Mouse (Mus musculus) neural tube, embryonic 14.5 days (tissue): Measurements from ENCODE around the gene Nbeal1. TPM values are rescaled to one million over a fixed set of nuclear protein-coding genes. Genes with fewer than 3 reads are reported as not detected.
"Not testable (repeated sequence)": the region's sequence is repeated elsewhere in the genome, so short reads cannot be mapped to it uniquely, and the experiment has no call there.

Source experiments
- ATAC-seq: fragments of 200-750 bp; cut with Nextera tagmentation; 2 replicates; pipeline ENCODE4 v1.8.0; 2017; ENCODE audit warnings: low read depth, mild to moderate bottlenecking, moderate TSS enrichment, moderate library complexity
- H3K27ac ChIP-seq: fragments of 300-500 bp; sonication (generic); 2 replicates; pipeline ENCODE4 v1.5.1; 2014; ENCODE audit warnings: low read depth, mild to moderate bottlenecking, control low read depth, low read length, moderate library complexity, mixed read lengths
- H3K27me3 ChIP-seq: fragments of 300-500 bp; sonication (generic); 2 replicates; pipeline ENCODE4 v1.6.1; 2014; ENCODE audit warnings: low read length; ENCODE audit not compliant: control insufficient read depth, insufficient read depth
- H3K36me3 ChIP-seq: fragments of 300-500 bp; sonication (generic); 2 replicates; pipeline ENCODE4 v1.6.1; 2014; ENCODE audit warnings: low read length, mixed read lengths; ENCODE audit not compliant: control insufficient read depth, insufficient read depth
- H3K4me1 ChIP-seq: fragments of 300-500 bp; sonication (generic); 2 replicates; pipeline ENCODE4 v1.6.1; 2014; ENCODE audit warnings: low read length; ENCODE audit not compliant: control insufficient read depth, insufficient read depth
- H3K4me2 ChIP-seq: fragments of 300-500 bp; sonication (generic); 2 replicates; pipeline ENCODE4 v1.6.1; 2014; ENCODE audit warnings: mild to moderate bottlenecking, low read depth, low read length, control low read depth
- H3K4me3 ChIP-seq: fragments of 300-500 bp; sonication (generic); 2 replicates; pipeline ENCODE4 v1.5.1; 2014; ENCODE audit warnings: low read depth, low read length, control low read depth, mixed read lengths
- H3K9ac ChIP-seq: fragments of 300-500 bp; sonication (generic); replicated peaks from 2 replicates; pipeline ENCODE4 v1.6.1; 2014; ENCODE audit warnings: low read depth, mild to moderate bottlenecking, control low read depth, low read length, mixed read lengths
- H3K9me3 ChIP-seq: fragments of 300-500 bp; sonication (generic); 2 replicates; pipeline ENCODE4 v1.6.1; 2016; ENCODE audit warnings: low read length; ENCODE audit not compliant: control insufficient read depth
- WGBS: fragments of 180-500 bp; shearing (Covaris S2); extraction: QIAGEN DNeasy Blood & Tissue Kit; methylation state at CpG from one replicate; pipeline ENCODE4 v1.1.7; 2014; 5-methylcytosine and 5-hydroxymethylcytosine counted together
- polyA plus RNA-seq: library from polyadenylated mRNA; unstranded; fragments of >200 nt; fragmentation: Nextera tagmentation; extraction: Ambion mirVana; gene quantifications from 2 replicates; pipeline ENCODE4 v1.2.1, GENCODE M21; 2014

The Nbeal1 gene
- polyA plus RNA-seq, 1 experiment from 2014 or later = 13.7 TPM

DNA sequence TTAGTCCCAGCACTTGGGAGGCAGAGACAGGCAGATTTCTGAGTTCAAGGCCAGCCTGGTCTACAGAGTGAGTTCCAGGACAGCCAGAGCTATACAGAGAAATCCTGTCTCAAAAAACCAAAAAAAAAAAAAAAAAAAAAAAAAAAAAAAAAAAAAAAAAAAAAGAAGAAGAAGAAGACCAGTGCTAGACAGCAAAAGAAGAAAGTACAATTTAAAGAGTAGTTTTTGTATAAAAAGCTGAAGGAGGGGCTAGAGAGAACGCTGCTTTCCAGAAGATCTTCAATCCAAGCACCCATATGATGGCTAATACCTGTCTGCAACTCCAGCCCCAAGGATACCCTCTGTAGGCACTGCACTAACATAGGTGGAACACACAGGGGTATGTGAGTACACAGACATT, 2.6 kb upstream of the Nbeal1 start:
- H3K4me2 ChIP-seq, H3K9me3 ChIP-seq, H3K4me1 ChIP-seq, ATAC-seq, H3K9ac ChIP-seq, H3K4me3 ChIP-seq, H3K36me3 ChIP-seq, H3K27me3 ChIP-seq, H3K27ac ChIP-seq: not testable (repeated sequence)
- WGBS = 95% methylated on average over 1 of the region's 1 CpGs

DNA sequence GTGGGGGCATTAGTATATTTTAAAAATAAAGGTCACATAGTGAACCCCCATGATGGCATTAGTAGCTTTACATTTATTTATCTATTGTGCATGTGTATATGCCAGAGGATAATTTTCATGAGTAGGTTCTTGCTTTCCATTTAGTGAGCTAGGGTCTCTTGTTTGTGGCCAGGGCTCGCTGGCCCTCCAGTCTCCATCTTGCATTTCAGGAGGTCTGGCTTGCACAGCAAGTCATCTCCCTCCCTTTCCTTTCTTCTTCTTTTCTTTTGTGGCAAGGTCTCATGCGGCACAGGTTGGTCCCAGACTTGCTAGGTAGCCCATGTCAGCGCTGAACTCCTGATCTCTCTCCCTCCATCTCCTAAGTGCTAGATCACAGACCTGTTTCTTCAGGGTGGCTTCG, 1.0 kb upstream of the Nbeal1 start:
- peak overlapping the region; percentile 59 for H3K4me2 ChIP-seq
- peaks cover 6% of the 10 kb centered on the region; the same call in 1 of the 2 replicates for H3K4me1 ChIP-seq
- no peaks in the 10 kb centered on the region for H3K9me3 ChIP-seq
- H3K36me3 ChIP-seq = no peaks in the 10 kb centered on the region
- no peaks in the 10 kb centered on the region; the same call in 1 of the 2 replicates for H3K27me3 ChIP-seq
- ATAC-seq = no peak
- H3K4me3 ChIP-seq = peak overlapping the region; percentile 89
- H3K27ac ChIP-seq = no peak overlapping the region
- peak overlapping the region; percentile 92; the same call in 1 of the 2 replicates for H3K9ac ChIP-seq
- WGBS = 21% methylated on average over 4 of the region's 4 CpGs

- Histone ChIP-seq H3K36me3 (no peaks in the 10 kb centered on the region), H3K27ac (peak overlapping the region; percentile 92), H3K4me2 (peak overlapping the region; percentile 59), H3K4me3 (peak overlapping the region; percentile 89), H3K4me1 (peaks cover 6% of the 10 kb centered on the region; the same call in 1 of the 2 replicates), H3K27me3 (no peaks in the 10 kb centered on the region; the same call in 1 of the 2 replicates), H3K9ac (peak overlapping the region; percentile 92), H3K9me3 (no peaks in the 10 kb centered on the region)
- 0% methylated on average over 25 of the region's 30 CpGs for WGBS
- peak; percentile 85; the same call in 1 of the 2 replicates for ATAC-seq
These were observed 404 bp downstream of the Nbeal1 start for GRCm38 (mm10) chr1:60180784-60181221.

DNA sequence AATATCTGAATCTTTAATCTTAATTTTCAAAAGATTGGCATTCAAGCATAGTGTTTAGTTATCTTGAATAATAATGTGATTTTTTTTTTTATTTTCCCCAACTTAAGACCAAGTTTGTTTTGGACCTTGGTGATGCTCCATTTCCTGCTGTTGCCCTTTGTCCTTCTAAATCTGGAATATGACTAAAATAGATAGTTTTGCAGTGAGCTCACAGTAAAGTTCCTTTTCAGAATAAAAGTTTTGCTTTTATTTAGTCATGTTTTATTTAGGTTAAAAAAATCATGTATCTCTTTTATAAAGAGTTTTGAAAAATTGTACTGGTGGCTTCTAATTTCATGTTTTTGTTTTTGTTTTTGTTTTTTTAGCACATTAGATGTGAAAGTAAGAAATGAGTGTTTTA, 8.1 kb downstream of the Nbeal1 start:
- H3K9ac ChIP-seq = no peak overlapping the region
- ATAC-seq = no peak
- H3K9me3 ChIP-seq = no peaks in the 10 kb centered on the region
- H3K4me1 ChIP-seq = no peaks in the 10 kb centered on the region
- H3K36me3 ChIP-seq = no peaks in the 10 kb centered on the region
- H3K27ac ChIP-seq = no peak overlapping the region
- H3K4me3 ChIP-seq = no peak overlapping the region
- H3K27me3 ChIP-seq = no peaks in the 10 kb centered on the region
- no peak overlapping the region for H3K4me2 ChIP-seq

DNA sequence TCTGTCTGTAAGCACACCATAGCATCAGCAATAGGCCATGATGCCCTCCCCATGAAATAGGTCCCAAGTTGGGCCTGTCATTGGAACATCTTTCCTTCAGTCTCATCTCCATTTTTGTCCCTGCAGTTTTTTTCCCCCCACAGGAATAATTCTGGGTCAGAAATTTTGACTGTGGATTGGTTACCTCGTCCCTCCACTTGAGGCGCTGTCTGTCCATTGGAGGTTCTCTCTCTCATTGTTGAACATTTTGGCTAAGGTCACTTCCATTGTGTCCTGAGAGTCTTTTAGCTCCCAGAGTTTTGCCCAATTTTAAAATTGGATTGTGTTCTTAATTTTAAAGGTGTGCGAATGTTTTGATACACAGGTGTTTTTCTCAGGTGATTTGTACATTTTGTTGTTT, 16.4 kb downstream of the Nbeal1 start:
- ATAC-seq = no peak
- no peak overlapping the region for H3K4me3 ChIP-seq
- no peaks in the 10 kb centered on the region for H3K4me1 ChIP-seq

GRCm38 (mm10) chr1:60199006-60199405, 18.6 kb downstream of the Nbeal1 start:
- WGBS = 77% methylated on average over 4 of the region's 4 CpGs

More for the DNA sequence above, 16.4 kb downstream of the Nbeal1 start:
- no peak overlapping the region for H3K4me2 ChIP-seq
- no peak overlapping the region for H3K27ac ChIP-seq
- H3K36me3 ChIP-seq = peaks cover 11% of the 10 kb centered on the region
- H3K27me3 ChIP-seq = no peaks in the 10 kb centered on the region
- WGBS = 77% methylated on average over 3 of the region's 3 CpGs
- no peak overlapping the region for H3K9ac ChIP-seq
- no peaks in the 10 kb centered on the region for H3K9me3 ChIP-seq

GRCm38 (mm10) chr1:60236261-60236660, 55.9 kb downstream of the Nbeal1 start:
- Histone ChIP-seq H3K4me3 (no peak overlapping the region), H3K9me3 (no peaks in the 10 kb centered on the region), H3K27ac (no peak overlapping the region), H3K9ac (no peak overlapping the region), H3K27me3 (no peaks in the 10 kb centered on the region), H3K4me2 (no peak overlapping the region), H3K4me1 (no peaks in the 10 kb centered on the region), H3K36me3 (peaks cover 4% of the 10 kb centered on the region; the same call in 1 of the 2 replicates)
- WGBS = 95% methylated on average over 4 of the region's 4 CpGs
- no peak for ATAC-seq

More at GRCm38 (mm10) chr1:60199006-60199405, 18.6 kb downstream of the Nbeal1 start:
- peaks cover 24% of the 10 kb centered on the region for H3K36me3 ChIP-seq
- no peaks in the 10 kb centered on the region for H3K27me3 ChIP-seq
- no peak overlapping the region for H3K27ac ChIP-seq
- no peaks in the 10 kb centered on the region for H3K4me1 ChIP-seq
- no peak overlapping the region for H3K9ac ChIP-seq
- ATAC-seq = no peak
- no peak overlapping the region for H3K4me2 ChIP-seq
- no peak overlapping the region for H3K4me3 ChIP-seq
- H3K9me3 ChIP-seq = no peaks in the 10 kb centered on the region

GRCm38 (mm10) chr1:60240430-60240829, 60.0 kb downstream of the Nbeal1 start:
- no peak overlapping the region for H3K9ac ChIP-seq
- no peak overlapping the region for H3K4me2 ChIP-seq
- no peak for ATAC-seq
- H3K4me1 ChIP-seq = no peaks in the 10 kb centered on the region
- H3K27me3 ChIP-seq = no peaks in the 10 kb centered on the region
- no peak overlapping the region for H3K27ac ChIP-seq
- no peaks in the 10 kb centered on the region for H3K9me3 ChIP-seq
- H3K36me3 ChIP-seq = peaks cover 4% of the 10 kb centered on the region; the same call in 1 of the 2 replicates
- no peak overlapping the region for H3K4me3 ChIP-seq

- Histone ChIP-seq H3K9me3 (no peaks in the 10 kb centered on the region), H3K9ac (no peak overlapping the region), H3K4me2 (no peak overlapping the region), H3K4me1 (no peaks in the 10 kb centered on the region), H3K27ac (no peak overlapping the region), H3K4me3 (no peak overlapping the region), H3K36me3 (peaks cover 16% of the 10 kb centered on the region), H3K27me3 (no peaks in the 10 kb centered on the region)
- ATAC-seq = no peak
- 87% methylated on average over 3 of the region's 3 CpGs for WGBS
These were observed 87.7 kb downstream of the Nbeal1 start for GRCm38 (mm10) chr1:60268113-60268512.
